Mouse (Mus musculus) CD4-positive helper T cell, adult 2 months (primary cell): ENCODE results near the gene Cachd1.

Source experiments
- DNase-seq: peaks from one replicate; pipeline ENCODE4 v3.0.0-alpha.2; 2012; ENCODE audit warnings: low read depth, missing footprints, low spot score

The Cachd1 gene

DNA sequence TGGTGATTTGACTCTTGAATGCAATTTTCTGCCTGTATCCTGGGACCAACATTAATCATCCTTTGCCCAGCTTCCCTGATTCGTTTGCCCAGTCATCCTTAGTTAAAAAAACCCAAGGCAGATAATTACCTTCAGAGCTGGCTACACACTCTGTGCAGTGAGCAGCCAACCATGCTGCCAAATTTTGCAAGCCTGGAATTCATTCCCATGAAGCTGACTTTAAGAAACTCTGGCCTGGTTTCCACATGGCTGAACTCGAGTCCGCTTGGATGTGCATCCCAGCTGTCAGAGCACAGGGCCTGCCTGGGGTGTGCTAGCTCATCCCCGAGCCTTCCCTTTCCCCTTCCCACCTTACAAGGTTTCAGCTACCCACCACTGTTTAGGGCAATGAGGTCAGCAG lies 214.5 kb downstream of the Cachd1 start:
- no peak for DNase-seq

DNA sequence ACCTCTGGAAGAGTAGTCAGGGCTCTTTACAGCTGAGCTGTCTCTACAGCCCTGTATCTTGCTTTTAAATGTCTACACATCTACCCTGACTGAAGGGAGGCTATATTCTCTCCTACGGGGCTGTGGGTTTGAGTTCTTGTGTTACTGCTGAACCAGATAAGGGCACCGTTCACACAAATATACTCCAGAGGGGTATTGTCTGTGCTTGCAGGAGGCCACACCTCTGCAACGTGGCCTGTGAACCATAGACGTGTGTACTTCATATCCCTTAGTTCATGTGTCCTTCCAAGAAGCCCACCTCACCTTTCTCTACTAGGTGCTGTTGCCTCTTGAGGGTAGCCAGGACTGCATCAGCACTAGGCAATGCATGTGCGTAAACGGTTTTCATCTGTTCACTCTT lies 215.6 kb downstream of the Cachd1 start:
- no peak for DNase-seq

DNA sequence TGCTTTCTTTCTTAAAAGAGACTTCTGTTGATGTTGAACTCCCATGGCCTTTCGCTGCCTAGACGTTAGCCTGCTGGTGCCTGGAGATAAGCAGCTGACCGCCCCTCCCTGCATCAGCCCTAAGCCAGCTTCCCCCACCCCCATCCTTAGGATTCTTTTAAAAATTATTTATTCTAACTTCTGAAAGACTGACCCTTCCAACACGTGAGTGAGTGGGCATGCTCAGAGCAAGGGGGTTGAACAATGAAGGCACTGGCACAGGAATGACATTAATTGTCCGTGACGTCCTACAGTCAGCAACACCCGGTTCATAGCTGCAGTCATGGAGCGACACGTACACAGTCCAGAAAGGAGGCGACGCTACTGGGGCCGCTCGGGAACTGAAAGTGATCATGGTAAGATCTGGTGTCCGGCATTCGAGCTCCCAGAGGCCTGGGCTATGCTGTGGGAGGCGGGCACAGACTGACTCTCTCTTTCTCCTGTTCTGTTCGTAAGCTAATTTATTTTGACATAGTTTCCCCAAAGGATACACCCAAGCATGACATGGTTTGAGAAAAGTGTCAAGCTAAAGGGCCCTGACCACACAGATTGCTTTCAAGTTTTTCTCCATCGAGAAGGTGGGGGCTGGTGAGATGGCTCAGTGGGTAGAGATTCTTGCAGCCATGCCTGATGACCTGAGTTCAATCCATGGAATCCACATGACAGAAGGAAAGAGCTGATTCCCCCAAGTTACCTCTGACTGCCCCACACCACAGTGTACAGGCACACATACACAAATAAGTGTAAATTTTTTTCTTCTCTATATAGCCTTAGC lies 218.2 kb downstream of the Cachd1 start:
- DNase-seq, result no peak

DNA sequence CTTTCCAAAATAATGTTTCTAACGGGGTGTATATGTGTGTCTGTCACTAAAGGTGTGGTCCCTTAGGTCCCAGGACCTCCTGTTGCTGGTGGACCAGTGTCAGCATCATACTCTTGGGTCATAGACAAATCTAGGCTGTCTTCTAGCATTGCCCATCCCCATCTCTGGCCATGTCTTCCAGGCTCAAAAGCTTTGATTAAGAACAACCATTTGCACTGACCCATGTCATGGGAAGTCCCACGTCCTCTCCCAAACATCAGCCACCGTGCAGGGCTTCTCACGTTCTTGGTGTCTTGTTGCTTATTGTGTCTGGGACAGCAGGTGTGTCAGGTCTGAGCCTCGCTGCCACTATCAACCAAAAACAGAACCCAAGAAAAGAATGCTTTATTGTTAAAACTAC lies 219.1 kb downstream of the Cachd1 start:
- no peak for DNase-seq

DNA sequence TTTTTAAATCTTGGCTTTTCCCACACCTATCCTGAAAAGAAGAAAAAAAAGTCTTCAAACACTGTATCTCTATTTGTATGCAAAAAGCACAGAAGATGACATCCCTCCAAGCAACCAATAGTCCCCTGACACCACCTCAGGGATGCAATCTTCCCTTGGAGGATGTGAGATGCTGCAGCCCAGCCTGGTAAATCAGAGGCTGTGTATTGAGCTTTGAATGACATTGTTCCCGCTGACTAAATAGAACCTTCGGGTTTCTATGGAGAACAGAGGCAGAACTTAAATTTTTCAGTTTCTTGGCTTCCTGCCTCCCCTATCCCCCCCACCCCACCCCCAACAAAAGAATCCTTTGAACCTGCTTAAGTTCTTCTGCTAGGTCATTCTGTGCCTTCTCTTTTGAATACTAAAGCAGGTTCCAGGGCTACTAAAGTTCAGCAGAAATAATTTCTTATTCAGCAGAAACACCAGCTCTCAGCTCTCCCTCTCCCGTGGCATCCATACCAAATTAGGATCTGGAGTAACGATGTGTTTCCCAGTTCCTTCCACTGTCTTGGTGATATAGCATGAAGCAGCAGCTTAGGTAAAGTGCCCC lies 219.7 kb downstream of the Cachd1 start:
- no peak for DNase-seq

DNA sequence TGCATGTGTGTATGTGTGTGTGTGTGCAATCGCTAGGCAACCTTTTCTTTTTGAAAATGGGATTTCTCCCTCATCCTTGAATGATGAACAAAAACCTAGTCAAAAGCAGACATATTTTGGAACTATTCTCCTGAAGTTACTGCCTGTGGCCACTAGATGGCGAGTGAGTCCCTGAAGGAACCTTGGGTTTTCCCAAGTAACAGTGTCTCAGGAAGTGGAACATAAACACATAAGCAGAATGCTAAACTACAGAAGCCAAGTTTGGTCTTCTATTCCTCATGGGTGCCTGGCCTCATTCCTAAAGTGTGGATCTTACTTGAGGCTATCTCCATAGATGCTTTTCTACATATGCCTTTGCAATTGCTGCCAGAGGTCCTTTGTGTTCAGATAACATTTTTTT lies 221.7 kb downstream of the Cachd1 start:
- peak; percentile 40 for DNase-seq

DNA sequence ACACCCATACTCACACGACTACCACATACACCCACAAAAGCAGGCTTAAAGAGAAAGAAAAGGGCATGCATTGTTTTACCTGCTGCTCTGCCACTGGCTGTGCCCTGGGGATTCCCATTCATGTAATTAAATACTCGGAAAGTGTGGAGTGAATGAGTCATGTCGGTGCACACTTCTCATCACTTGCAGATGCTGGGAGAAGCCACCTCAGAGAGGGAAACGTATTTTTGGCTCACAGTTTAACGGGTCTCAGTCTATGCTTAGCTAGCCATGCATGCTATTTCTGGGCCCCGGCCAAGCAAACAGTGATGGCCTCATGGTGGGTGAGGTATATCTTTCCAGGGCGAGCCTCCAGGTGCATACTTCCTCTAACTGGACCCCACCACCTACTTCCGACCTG lies 222.4 kb downstream of the Cachd1 start:
- DNase-seq, result no peak

DNA sequence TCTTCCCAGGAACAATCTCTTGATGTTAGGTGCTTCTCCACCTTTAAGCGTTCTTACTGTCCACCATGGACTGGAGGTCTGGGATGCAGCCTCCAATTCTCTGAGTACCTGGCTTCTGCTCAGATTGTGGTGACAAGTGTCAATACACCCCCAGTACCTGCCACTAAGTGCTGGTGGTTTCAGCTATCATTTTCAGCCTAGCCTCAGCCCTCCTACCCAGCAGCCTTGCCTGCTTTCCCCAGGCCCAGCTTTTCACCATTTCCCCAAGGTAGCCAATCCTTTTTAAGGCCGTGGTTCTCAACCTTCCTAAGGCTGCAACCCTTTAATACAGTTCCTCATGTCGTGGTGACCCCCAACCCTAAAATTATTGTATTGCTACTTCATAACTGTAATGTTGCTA lies 224.1 kb downstream of the Cachd1 start:
- DNase-seq, result no peak

DNA sequence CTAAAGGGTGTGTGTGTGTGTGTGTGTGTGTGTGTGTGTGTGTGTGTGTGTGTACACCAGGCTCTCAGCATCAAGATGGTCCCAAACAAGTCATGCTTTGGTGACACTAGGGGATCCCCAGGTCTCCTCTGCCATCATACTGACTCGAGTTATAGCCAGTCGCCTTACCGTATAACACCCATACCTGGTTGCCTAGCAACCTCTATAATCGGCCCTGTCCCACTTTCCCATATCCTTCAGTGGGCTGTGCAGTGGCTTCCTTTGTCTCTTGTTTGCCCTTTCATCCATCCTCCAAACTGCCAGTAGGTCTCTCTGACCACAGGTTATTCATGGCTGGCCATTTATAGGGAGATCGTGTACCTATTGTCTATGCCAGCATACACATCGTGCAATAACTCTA lies 224.6 kb downstream of the Cachd1 start:
- DNase-seq, result no peak

DNA sequence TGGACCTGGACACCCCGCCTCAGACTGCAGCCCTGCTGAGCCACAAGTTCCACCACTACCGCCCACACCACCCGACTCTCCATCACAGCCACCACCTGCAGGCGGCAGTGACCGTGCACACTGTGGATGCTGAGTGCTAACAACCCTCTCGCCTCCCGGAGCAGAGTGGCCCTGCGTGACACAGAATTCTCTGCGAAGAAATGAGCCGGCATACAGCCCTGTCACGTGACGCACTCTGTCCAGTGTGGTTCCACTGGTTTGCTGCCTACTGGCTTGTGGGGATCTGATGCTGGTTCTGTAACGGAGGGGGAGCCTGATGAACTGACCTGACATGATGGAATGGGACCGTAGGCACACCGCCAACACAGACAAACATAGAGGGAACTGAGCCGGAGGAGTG lies 226.5 kb downstream of the Cachd1 start:
- DNase-seq, result no peak

DNA sequence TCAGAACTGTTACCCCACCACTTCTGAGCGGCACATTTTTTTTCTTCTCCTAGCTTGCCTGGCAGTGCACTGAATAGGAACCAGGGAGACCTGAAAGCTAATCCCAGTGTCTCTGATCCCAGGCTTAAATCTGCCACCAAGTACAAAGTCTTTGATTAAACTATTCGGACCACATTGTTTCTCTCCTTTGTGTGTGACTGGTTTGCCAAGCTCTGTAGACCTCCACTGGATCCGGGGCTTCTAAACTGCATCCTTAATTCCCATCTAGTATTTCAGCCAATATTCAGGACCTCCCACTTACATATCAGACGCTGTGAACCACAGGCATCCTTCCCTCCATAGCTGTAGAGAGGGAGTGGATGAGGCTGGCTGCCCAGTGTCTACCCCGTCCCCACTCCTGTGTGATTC lies 231.9 kb downstream of the Cachd1 start:
- no peak for DNase-seq

DNA sequence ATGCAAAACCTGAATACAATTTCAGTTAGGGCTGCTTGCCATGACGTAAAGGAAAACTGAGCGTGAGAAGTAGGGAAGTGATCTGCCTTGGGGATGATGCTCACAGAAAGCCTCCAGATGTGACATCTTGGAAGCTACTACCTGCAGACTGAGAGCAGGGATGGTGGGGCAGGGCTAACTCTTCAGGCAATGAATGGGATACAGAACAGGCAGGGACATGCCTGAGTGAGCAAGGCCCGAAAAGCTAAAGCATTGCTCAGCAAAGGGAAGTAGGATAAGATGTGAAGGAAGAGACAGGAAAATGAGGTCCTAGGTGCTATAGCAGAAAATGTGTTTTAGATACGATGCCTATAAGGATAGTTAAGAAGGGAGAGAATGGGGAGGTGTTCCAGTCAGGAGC lies 232.6 kb downstream of the Cachd1 start:
- no peak for DNase-seq

DNA sequence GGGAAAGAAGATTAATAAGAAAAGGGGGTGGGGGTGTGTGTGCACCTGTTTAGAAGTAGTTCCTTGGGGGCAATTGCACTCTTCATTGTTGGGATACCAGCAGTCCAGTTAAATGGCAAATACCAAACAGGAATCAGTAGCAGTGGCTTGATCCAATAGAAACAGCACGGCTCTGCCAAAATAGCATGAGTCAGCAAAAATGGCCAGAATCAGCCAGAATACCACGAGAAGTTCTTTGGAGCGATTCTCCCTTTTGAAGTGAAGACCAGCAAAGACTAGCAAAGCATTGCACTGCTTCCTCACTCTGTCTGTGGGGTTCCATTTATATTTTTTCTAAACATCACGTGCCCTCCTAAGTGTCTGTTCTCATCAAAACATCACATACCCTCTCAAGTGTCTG lies 241.3 kb downstream of the Cachd1 start:
- no peak for DNase-seq

DNA sequence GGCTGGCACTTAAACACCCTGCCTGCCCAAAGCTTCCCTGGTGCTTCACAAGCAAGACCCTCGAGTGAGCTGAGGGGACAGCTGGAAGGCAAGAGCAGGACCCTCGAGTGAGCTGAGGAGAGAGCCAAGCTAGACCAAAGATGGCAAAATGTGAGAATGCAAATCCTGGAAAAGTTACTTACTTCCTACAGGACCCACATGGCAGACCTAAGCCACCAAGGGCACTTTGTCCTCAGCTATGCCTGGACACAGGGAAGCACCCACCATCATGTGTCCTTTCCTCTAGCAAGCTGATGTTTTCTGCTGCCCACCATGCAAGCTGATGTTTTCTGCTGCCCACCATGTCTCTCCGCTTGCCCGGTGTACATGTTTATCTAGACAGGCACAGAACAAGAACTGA lies 244.1 kb downstream of the Cachd1 start, which contains the start of gene Gm10577:
Gene Gm10577 (minus strand): TSS at position 101 of the 400 bp plus-strand sequence.
- DNase-seq, result no peak

DNA sequence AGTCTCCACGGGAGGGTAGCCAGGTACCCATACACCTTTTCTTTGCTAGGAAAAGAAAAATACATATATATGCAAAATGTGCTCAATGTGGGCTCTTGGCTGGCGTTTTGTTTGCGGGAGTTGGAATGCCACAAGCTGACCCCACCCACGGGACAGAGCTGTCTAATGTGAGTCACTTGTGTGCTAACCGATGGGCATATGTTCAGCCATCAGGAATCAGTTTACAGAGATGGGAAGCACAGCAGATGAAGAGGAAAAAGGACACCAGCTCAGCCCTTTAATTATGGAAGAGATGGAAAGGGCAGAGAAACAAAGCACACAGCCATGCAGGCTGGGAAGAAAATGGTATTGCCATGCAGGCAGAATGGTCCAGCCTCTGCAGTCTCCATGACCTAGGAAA lies 250.1 kb downstream of the Cachd1 start:
- DNase-seq, result no peak

DNA sequence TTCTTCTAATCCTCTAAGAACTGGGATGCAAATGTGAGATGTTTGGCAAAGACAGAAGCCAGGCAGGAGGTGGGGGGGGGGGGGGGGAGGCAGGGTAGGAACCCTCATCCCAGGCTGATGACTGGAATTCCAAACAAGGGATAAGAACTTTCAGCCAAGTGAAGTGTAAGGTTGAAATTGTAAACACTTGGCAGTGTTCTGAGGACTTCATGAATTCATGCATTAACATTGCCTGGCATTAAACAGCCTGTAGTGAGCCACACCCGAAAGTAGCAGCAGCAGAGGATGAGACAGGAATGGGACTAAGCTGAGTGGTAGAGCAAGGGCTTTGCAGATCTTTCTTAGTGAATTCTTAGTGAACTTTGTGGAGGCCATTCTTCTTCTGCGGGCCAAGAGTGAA lies 250.5 kb downstream of the Cachd1 start:
- no peak for DNase-seq

DNA sequence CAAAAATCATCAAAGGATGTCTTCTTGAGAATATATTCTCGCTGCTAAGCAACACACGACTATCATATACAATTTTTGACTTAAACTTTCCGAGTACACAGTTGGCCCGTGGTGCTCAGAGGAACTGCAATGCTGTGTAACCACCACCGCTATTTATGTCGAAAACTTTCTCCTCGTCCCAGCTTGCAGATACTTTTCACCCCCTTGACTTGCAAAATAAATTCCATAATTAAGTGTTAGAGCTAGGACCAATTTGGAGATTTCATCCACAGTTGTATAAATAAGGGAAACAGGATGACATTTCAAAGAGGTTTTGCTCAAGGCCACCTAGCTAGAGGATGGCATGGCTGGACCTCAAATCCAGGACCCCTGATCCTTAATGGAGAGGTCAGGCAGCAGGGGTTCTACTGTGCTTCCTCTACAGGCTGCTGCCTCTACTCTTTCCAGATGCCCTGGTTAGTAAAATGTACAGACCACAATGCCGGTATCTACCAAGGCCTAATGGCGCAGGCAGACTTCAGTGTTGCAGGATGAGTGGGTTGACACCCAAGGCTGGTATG lies 251.5 kb downstream of the Cachd1 start:
- no peak for DNase-seq

DNA sequence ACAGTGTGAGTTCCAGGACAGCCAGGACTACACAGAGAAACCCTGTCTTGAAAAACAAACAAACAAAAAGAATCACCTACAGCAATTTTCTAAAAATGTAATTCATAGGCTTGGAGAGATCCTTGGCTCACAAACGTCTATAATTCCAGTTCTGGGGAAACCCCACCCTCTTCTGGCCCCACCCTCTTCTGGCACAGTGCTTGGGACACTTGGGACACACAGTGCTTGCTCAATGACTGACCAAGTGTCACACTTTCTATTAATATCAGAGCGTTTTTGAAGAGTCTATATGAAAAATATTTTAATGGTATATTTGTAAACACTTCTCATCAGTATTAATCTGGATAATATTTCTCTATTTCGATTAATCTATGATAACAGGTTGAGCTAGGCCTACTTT lies 256.6 kb downstream of the Cachd1 start:
- no peak for DNase-seq

DNA sequence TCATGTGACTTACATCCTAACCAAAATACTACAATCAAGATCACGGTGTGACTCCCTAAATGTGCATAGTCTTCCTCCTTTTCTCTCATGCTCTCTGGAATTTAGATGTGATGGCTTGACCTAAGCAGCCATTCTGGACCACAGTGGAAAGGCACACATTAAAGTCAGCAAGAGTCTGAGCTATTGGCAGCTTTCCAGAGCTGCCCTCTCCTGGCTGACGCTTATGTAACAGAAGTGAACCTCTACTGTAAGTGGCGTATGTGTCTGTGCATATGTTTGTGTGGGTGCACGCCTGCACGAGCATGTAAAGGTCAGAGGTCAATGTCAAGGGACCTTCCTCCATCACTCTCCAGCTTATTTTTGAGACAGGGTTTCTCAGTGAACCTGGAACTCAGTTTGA lies 258.7 kb downstream of the Cachd1 start:
- no peak for DNase-seq

DNA sequence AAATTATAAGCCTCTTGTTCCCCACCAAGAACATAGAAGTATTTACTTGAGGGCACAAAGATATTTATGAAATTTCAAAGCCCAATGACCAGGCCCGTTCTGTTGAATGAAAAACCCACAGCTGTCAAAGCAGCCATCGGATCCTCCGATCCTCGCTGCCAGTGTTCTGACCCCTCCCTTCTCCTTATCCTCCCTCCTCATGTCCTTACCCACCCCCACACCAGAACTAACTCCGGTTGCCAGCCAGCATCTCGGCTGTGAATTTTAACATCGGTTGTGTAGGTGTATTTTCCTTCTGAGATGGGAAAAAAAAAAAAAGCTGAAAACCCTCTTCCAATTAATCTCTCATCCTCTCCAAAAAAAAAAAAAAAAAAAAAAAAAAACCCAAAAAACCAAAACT lies 260.7 kb downstream of the Cachd1 start:
- DNase-seq, result no peak

DNA sequence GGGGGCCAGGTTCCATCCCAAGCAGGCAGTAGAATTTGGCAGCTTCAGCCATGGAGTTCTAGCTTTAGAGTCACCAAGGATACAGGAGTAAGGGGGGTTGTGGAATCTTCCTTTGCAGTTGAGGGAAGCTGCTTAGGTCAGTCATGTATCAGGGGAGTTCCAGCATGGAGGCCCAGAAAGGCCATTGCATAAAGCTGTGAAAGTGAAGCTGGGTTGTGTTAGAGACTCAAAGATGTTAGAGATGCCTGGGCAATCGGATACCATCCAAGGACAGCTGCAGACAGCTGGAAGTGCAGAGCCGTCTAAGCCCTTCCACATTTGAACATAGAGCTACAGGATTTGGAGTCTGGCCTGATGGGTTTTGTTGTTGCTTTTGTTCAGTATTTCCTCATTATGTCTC lies 267.2 kb downstream of the Cachd1 start:
- DNase-seq, result no peak

DNA sequence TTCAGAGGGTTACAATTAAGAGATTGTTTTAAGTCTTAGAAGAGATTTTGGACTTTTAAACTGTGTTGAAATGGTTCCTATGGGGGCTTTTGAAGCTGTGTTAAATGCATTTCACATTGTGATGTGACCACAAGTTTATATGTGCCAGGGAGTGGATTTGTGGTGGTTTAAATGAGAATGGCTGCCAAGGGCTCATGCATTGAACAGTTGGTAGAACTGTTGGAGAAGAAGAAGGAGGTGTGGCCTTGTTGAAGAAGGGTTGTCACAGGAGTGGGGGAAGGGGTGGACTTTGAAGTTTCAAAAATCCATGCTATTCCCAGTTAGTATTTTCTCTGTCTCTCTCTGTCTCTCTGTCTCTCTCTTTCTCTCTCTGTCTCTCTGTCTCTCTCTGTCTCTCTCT lies 267.7 kb downstream of the Cachd1 start:
- no peak for DNase-seq

DNA sequence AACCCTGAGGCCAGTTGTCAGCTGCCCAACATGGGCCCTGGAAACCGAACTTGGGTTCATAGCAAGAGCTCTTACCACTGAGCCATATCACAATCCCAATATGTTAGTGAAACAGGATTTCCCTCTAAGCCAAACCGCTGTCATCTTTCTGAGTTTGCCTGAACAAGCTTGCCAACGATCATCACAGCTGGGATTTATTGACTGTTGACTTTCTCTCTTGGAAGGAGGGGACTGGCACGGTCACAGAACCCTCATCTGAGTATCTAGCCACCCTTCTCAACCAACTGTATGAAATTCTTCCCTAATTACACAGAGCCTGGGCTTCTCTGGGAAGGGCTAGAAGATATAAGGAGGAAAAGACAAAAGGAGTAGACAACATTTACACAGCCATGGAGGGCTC lies 270.1 kb downstream of the Cachd1 start:
- DNase-seq, result no peak
